Mouse (Mus musculus): ENCODE data around the gene Insig1. TPM values are rescaled to one million over a fixed set of nuclear protein-coding genes. Genes with fewer than 3 reads are reported as not detected.

Insig1 gene
- polyA plus RNA-seq, 1 experiment from 2014 or later, result 78.8 TPM

DNA sequence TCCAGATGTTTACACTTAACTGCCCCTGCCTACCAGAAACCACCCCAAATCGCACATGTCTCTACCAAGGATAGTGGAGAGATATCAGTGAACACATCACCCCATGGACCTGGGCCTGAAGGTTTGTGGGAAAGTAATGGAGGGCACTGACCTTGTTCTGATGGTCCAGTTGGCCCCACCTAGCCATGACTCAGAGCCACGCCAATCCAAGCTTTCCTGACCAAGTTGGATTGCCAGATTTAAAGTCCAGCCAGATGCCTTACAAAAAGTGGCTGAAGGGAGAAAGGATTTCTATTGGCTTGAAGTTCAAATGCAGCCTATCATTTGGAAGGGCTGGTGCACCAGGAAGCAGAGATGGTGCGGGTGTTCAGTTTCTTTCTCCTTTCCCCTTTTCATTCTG, 24.2 kb upstream of the Insig1 start:
- no peak overlapping the region for H3K9ac ChIP-seq (ENCODE audit: low read length)
- no peak for ATAC-seq (ENCODE audit: insufficient number of reproducible peaks, low FRiP score, low TSS enrichment, low read depth)
- no peak for DNase-seq (ENCODE audit: low spot score)

DNA sequence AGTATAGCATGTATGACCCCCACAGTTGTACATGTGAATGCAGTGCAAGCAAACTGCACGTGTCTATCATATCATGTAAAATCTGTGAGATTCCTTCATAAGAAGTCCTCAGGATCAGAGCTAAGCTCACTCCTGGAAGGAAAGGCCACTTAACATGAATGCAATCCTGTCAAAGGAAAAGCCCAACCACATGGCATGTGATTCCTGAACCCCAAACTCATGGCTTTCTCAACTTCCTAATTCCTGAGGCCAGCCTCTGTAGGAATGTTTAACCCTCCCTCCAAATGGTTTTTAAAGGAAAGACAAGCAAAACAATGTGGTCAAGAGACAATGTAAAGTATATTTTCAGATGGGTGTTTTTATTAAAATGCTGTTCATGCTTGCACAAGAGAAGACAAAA, 23.2 kb upstream of the Insig1 start:
- no peaks in the 10 kb centered on the region for H3K4me1 ChIP-seq (ENCODE audit: control insufficient read depth, insufficient read depth, low read length)
- no peak for DNase-seq (ENCODE audit: low spot score)
- WGBS, result 89% methylated on average over 1 of the region's 1 CpGs

More for the DNA sequence above, 24.2 kb upstream of the Insig1 start:
- Histone ChIP-seq H3K27me3 (ENCODE audit: control insufficient read depth, insufficient read depth, low read length) (no peaks in the 10 kb centered on the region), H3K4me1 (ENCODE audit: control insufficient read depth, insufficient read depth, low read length) (no peaks in the 10 kb centered on the region), H3K4me2 (ENCODE audit: low read depth, severe bottlenecking) (no peak overlapping the region), H3K36me3 (ENCODE audit: control insufficient read depth, insufficient read depth, low read length) (no peaks in the 10 kb centered on the region), H3K4me3 (ENCODE audit: low read depth, low read length) (no peak overlapping the region), H3K9me3 (ENCODE audit: control insufficient read depth, low read length) (peaks cover 3% of the 10 kb centered on the region; the same call in 1 of the 2 replicates), H3K27ac (replicated peaks; ENCODE audit: low read depth, low read length) (no peak overlapping the region)
- 81% methylated on average over 3 of the region's 3 CpGs for WGBS

DNA sequence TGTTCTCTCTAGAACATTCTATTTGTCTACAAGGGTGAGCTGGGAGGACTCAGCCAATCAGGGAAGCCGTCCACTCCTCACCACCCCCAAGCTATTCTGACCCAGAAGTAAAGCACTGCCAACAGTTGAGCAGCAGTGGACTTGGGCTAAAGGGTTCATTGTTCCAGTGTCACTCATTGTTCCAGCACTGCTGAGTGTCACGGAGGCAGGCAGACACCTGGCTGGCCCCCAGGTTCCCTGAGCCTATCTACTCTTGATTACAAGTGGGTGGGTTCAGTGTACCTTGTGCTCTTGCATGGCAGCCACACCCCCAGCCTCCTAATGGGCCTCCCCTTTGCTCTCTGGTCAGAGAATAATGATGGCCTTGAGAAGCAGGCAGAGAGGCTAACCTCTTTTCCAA, 15.7 kb upstream of the Insig1 start:
- WGBS, result 77% methylated on average over 2 of the region's 2 CpGs
- Histone ChIP-seq H3K4me3 (ENCODE audit: low read depth, low read length) (no peak overlapping the region), H3K9me3 (ENCODE audit: control insufficient read depth, low read length) (no peaks in the 10 kb centered on the region), H3K36me3 (ENCODE audit: control insufficient read depth, insufficient read depth, low read length) (no peaks in the 10 kb centered on the region), H3K4me2 (ENCODE audit: low read depth, severe bottlenecking) (no peak overlapping the region), H3K4me1 (ENCODE audit: control insufficient read depth, insufficient read depth, low read length) (no peaks in the 10 kb centered on the region), H3K27ac (replicated peaks; ENCODE audit: low read depth, low read length) (no peak overlapping the region), H3K9ac (ENCODE audit: low read length) (no peak overlapping the region), H3K27me3 (ENCODE audit: control insufficient read depth, insufficient read depth, low read length) (no peaks in the 10 kb centered on the region)
- DNase-seq (ENCODE audit: low spot score), result no peak
- no peak for ATAC-seq (ENCODE audit: insufficient number of reproducible peaks, low FRiP score, low TSS enrichment, low read depth)

More for the DNA sequence above, 23.2 kb upstream of the Insig1 start:
- ATAC-seq (ENCODE audit: insufficient number of reproducible peaks, low FRiP score, low TSS enrichment, low read depth), result no peak
- no peak overlapping the region for H3K4me3 ChIP-seq (ENCODE audit: low read depth, low read length)
- H3K27ac ChIP-seq (replicated peaks; ENCODE audit: low read depth, low read length), result no peak overlapping the region
- H3K9me3 ChIP-seq (ENCODE audit: control insufficient read depth, low read length), result peaks cover 3% of the 10 kb centered on the region; the same call in 1 of the 2 replicates
- H3K9ac ChIP-seq (ENCODE audit: low read length), result no peak overlapping the region
- H3K36me3 ChIP-seq (ENCODE audit: control insufficient read depth, insufficient read depth, low read length), result no peaks in the 10 kb centered on the region
- H3K4me2 ChIP-seq (ENCODE audit: low read depth, severe bottlenecking), result no peak overlapping the region
- H3K27me3 ChIP-seq (ENCODE audit: control insufficient read depth, insufficient read depth, low read length), result no peaks in the 10 kb centered on the region

DNA sequence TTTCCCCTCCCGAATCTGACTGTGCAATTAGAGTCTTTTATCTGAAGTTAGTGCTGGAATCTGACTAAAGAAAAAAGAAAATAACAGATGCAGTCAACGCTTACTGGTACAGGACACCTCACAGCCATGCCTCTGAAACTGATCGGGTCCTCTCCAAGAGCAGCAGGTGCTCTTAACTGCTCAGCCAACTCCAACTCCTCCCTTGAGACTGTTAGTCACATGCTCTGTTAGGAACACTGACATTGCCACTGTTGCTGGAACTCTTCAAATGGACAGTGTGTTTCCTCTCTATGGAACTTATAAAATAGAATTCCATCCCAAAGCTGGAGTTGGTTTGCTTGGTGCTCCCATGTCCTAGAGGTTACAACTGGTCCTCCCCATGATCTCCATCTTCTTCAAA, 14.3 kb upstream of the Insig1 start:
- no peak overlapping the region for H3K4me3 ChIP-seq (ENCODE audit: low read depth, low read length)
- no peak for DNase-seq (ENCODE audit: low spot score)
- H3K27me3 ChIP-seq (ENCODE audit: control insufficient read depth, insufficient read depth, low read length), result no peaks in the 10 kb centered on the region
- no peak overlapping the region for H3K4me2 ChIP-seq (ENCODE audit: low read depth, severe bottlenecking)
- no peak for ATAC-seq (ENCODE audit: insufficient number of reproducible peaks, low FRiP score, low TSS enrichment, low read depth)
- 95% methylated on average over 3 of the region's 3 CpGs for whole genome bisulfite sequencing
- no peaks in the 10 kb centered on the region for H3K4me1 ChIP-seq (ENCODE audit: control insufficient read depth, insufficient read depth, low read length)
- H3K36me3 ChIP-seq (ENCODE audit: control insufficient read depth, insufficient read depth, low read length), result no peaks in the 10 kb centered on the region
- no peak overlapping the region for H3K27ac ChIP-seq (replicated peaks; ENCODE audit: low read depth, low read length)
- no peaks in the 10 kb centered on the region for H3K9me3 ChIP-seq (ENCODE audit: control insufficient read depth, low read length)
- H3K9ac ChIP-seq (ENCODE audit: low read length), result no peak overlapping the region

DNA sequence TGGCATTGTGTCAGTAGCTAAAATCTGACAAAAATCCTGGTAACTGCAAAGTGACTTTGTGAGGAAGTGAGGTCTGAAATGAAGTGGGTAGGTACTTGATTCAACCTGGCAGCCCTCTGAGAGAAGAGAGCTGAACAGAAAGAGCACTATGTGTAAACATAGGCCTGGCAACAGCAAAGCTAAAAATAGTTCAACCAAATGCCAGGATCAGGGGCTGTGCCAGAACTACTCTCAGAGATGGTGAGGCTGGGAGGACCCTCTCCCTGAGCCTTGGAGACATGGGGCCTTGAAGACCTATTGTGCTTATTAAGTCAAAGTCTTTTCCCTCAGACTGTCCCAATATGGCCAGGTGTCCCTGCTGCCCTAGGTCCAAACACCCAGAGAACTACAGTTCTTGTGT, 10.7 kb upstream of the Insig1 start:
- no peak for DNase-seq (ENCODE audit: low spot score)
- ATAC-seq (ENCODE audit: insufficient number of reproducible peaks, low FRiP score, low TSS enrichment, low read depth), result no peak
- H3K4me1 ChIP-seq (ENCODE audit: control insufficient read depth, insufficient read depth, low read length), result peaks cover 2% of the 10 kb centered on the region; the same call in 1 of the 2 replicates
- no peaks in the 10 kb centered on the region for H3K36me3 ChIP-seq (ENCODE audit: control insufficient read depth, insufficient read depth, low read length)
- H3K4me3 ChIP-seq (ENCODE audit: low read depth, low read length), result no peak overlapping the region
- no peak overlapping the region for H3K4me2 ChIP-seq (ENCODE audit: low read depth, severe bottlenecking)
- H3K9me3 ChIP-seq (ENCODE audit: control insufficient read depth, low read length), result no peaks in the 10 kb centered on the region
- H3K27ac ChIP-seq (replicated peaks; ENCODE audit: low read depth, low read length), result no peak overlapping the region
- H3K27me3 ChIP-seq (ENCODE audit: control insufficient read depth, insufficient read depth, low read length), result no peaks in the 10 kb centered on the region
- H3K9ac ChIP-seq (ENCODE audit: low read length), result no peak overlapping the region

DNA sequence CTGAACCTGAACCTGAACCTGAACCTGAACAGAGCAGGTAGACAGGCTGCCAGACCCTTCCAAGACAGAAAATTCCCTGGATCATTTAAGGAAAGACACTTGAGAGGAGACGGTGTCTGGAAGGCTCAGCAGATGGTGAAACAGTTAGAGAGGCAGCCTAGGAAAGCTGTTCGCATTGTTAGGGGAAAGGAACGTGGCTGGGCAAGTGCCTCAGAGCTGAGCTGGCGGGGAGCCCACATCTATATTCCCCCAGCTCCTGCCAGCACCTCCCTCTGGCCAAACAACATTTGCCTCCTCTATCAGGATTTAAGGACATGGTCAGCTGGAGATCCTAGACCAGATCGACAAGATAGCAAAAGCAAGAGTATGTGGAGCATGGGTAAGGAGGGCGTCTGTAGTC, 10.2 kb upstream of the Insig1 start:
- ATAC-seq (ENCODE audit: insufficient number of reproducible peaks, low FRiP score, low TSS enrichment, low read depth), result no peak
- Histone ChIP-seq H3K4me3 (ENCODE audit: low read depth, low read length) (no peak overlapping the region), H3K4me2 (ENCODE audit: low read depth, severe bottlenecking) (no peak overlapping the region), H3K27ac (replicated peaks; ENCODE audit: low read depth, low read length) (no peak overlapping the region), H3K9me3 (ENCODE audit: control insufficient read depth, low read length) (no peaks in the 10 kb centered on the region), H3K9ac (ENCODE audit: low read length) (no peak overlapping the region), H3K27me3 (ENCODE audit: control insufficient read depth, insufficient read depth, low read length) (no peaks in the 10 kb centered on the region), H3K36me3 (ENCODE audit: control insufficient read depth, insufficient read depth, low read length) (no peaks in the 10 kb centered on the region), H3K4me1 (ENCODE audit: control insufficient read depth, insufficient read depth, low read length) (peaks cover 2% of the 10 kb centered on the region; the same call in 1 of the 2 replicates)
- DNase-seq (ENCODE audit: low spot score), result no peak
- WGBS, result 87% methylated on average over 6 of the region's 6 CpGs

DNA sequence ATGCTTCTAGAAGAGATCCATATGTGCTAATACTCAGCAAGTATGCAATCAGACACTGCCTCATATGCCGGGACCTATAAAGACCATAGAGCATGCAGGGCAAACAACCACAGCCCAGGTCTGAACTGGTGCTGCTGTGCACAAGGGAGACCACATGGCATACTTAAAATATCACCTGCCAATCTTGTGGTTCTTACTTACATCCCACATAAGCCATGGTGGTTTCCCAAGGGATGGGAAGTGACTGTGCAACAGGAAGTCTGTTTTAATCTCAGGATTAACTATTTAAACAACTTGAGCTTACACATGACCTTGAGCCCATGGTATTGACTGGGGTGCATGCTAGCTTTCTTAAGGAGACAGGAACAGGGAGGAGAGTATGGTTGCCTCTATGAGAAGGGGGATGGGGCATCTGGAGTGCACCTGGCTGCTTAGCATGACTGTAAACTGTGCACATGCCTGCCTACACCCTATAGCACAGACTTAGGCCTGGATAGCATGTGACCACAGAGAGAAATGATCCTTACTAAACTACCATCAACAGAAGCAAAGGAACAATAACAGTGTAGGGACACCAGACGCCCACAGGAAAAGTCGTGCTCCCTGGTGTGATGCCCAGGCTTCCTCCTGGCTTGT, 7.1 kb upstream of the Insig1 start:
- ATAC-seq (ENCODE audit: insufficient number of reproducible peaks, low FRiP score, low TSS enrichment, low read depth) (no peak), DNase-seq (ENCODE audit: low spot score) (no peak)

DNA sequence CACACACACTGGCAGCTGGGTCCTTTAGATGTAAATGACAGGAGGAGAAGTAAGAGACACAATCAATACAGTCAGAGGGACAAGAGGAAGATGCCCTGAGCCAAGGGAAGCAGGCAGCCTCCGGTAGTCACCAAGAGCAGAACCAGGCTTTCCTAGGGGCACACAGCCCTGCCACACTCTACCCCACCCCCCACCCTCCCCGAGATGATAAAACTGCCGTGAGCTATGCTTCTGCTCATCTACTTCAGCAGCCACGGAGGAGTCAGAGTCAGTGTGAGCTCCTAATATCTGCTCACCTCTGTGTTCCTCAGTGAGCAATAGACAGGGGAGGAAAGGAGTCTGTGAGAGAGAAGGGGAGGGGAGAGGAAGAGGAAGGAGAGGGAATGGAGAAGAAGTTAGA, 5.9 kb upstream of the Insig1 start:
- Histone ChIP-seq H3K27me3 (ENCODE audit: control insufficient read depth, insufficient read depth, low read length) (no peaks in the 10 kb centered on the region), H3K27ac (replicated peaks; ENCODE audit: low read depth, low read length) (no peak overlapping the region), H3K4me1 (ENCODE audit: control insufficient read depth, insufficient read depth, low read length) (peaks cover 7% of the 10 kb centered on the region; the same call in 1 of the 2 replicates), H3K4me3 (ENCODE audit: low read depth, low read length) (no peak overlapping the region), H3K36me3 (ENCODE audit: control insufficient read depth, insufficient read depth, low read length) (no peaks in the 10 kb centered on the region), H3K9me3 (ENCODE audit: control insufficient read depth, low read length) (no peaks in the 10 kb centered on the region), H3K9ac (ENCODE audit: low read length) (no peak overlapping the region), H3K4me2 (ENCODE audit: low read depth, severe bottlenecking) (no peak overlapping the region)
- DNase-seq (ENCODE audit: low spot score), result no peak
- WGBS, result 71% methylated on average over 4 of the region's 4 CpGs
- no peak for ATAC-seq (ENCODE audit: insufficient number of reproducible peaks, low FRiP score, low TSS enrichment, low read depth)

More for the DNA sequence above, 7.1 kb upstream of the Insig1 start:
- no peak overlapping the region for H3K4me3 ChIP-seq (ENCODE audit: low read depth, low read length)
- no peaks in the 10 kb centered on the region for H3K36me3 ChIP-seq (ENCODE audit: control insufficient read depth, insufficient read depth, low read length)
- 78% methylated on average over 3 of the region's 3 CpGs for WGBS
- H3K4me1 ChIP-seq (ENCODE audit: control insufficient read depth, insufficient read depth, low read length), result peaks cover 2% of the 10 kb centered on the region; the same call in 1 of the 2 replicates
- no peak overlapping the region for H3K4me2 ChIP-seq (ENCODE audit: low read depth, severe bottlenecking)
- no peaks in the 10 kb centered on the region for H3K9me3 ChIP-seq (ENCODE audit: control insufficient read depth, low read length)
- H3K9ac ChIP-seq (ENCODE audit: low read length), result no peak overlapping the region
- no peak overlapping the region for H3K27ac ChIP-seq (replicated peaks; ENCODE audit: low read depth, low read length)
- H3K27me3 ChIP-seq (ENCODE audit: control insufficient read depth, insufficient read depth, low read length), result no peaks in the 10 kb centered on the region

DNA sequence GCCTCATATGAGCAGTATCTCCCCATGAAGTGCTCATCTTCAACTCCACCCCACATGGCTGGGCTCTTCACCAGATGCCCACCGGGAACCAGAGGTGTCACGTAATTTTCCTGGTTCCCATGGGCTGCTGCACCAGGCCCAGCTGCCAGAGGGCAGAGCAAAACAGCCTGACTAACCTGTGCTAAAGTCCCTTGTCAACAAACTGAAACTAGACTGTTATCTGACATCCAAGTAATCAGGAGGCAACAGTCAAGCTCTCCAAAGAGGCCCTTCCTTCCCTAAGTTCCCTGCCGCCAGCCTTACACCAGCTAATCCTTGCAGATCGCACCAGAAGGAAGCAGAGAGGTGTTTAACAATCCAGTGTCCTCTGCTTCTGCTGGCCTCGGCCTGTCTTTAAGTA, 4.9 kb upstream of the Insig1 start:
- Histone ChIP-seq H3K9ac (ENCODE audit: low read length) (no peak overlapping the region), H3K27ac (replicated peaks; ENCODE audit: low read depth, low read length) (no peak overlapping the region), H3K4me2 (ENCODE audit: low read depth, severe bottlenecking) (no peak overlapping the region), H3K36me3 (ENCODE audit: control insufficient read depth, insufficient read depth, low read length) (no peaks in the 10 kb centered on the region), H3K27me3 (ENCODE audit: control insufficient read depth, insufficient read depth, low read length) (no peaks in the 10 kb centered on the region), H3K9me3 (ENCODE audit: control insufficient read depth, low read length) (no peaks in the 10 kb centered on the region), H3K4me3 (ENCODE audit: low read depth, low read length) (no peak overlapping the region), H3K4me1 (ENCODE audit: control insufficient read depth, insufficient read depth, low read length) (peaks cover 10% of the 10 kb centered on the region; the same call in 1 of the 2 replicates)
- no peak for DNase-seq (ENCODE audit: low spot score)
- 71% methylated on average over 5 of the region's 5 CpGs for WGBS
- ATAC-seq (ENCODE audit: insufficient number of reproducible peaks, low FRiP score, low TSS enrichment, low read depth), result no peak
